In the genomic region with DNA sequence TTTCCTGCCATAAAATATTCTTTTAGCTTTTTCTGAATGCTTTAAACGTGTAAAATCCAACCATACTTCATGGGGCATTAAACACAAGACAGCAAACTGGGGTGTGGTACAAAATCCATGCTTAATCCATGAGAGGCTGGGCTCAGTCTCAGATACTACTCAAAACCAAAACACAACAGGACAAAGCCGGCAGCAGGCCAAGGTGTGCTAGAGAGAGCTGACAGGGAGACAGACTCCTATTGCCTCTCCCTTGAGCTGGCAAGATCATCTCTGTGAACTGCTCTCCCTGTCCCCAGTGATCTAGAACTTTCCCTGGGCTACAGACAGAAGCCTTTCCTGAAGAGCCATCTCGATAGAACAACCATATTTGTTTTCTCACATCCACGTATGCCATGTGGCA, we compare ENCODE assay signal across 21 mouse cellular contexts. TPM values are rescaled to one million over a fixed set of nuclear protein-coding genes. Genes with fewer than 3 reads are reported as not detected.
DNase-seq lines count a peak whose midpoint lies in the region; ATAC-seq and TF ChIP-seq lines count a peak whose summit lies in the region.
"Had no signal": no experiment of that assay in that cellular context is flagged by ENCODE, and none has a peak within 500 bp of the region (broad histone marks: within the 10 kb centered on the region; RNA-seq: fewer than 3 reads in every experiment).

No protein-coding gene starts in this region.

- no peak overlapping the region for H3K27ac ChIP-seq in cerebellum, adult 2 months (ENCODE audit: insufficient read depth, low read length)
- H3K27ac ChIP-seq in heart, embryonic 11.5 days (ENCODE audit: low read depth, low read length): no peak overlapping the region
- H3K27ac ChIP-seq: hindbrain, embryonic 15.5 days; intestine, embryonic 15.5 days; kidney, postnatal 0 days; limb, embryonic 12.5 days; liver, embryonic 12.5 days; stomach, embryonic 15.5 days had no signal

- no peaks in the 10 kb centered on the region for H3K27me3 ChIP-seq in cerebellum, adult 2 months (ENCODE audit: control insufficient read depth, insufficient read depth, low read length)
- H3K27me3 ChIP-seq in heart, embryonic 11.5 days (ENCODE audit: control insufficient read depth, insufficient read depth, low read length): no peaks in the 10 kb centered on the region
- H3K27me3 ChIP-seq: heart, embryonic 12.5 days; hindbrain, embryonic 15.5 days; intestine, embryonic 15.5 days; limb, embryonic 12.5 days; liver, embryonic 12.5 days; Patski; stomach, embryonic 15.5 days had no signal

- no peaks in the 10 kb centered on the region for H3K9me3 ChIP-seq in heart, embryonic 11.5 days (replicated peaks; ENCODE audit: control insufficient read depth, low read length)
- H3K9me3 ChIP-seq: heart, embryonic 12.5 days; hindbrain, embryonic 15.5 days; intestine, embryonic 15.5 days; limb, embryonic 12.5 days; liver, embryonic 12.5 days; stomach, embryonic 15.5 days had no signal

- no peak for TF ChIP-seq POLR2A in cerebellum, adult 2 months (IDR thresholded peaks at IDR 0.05; ENCODE audit: borderline replicate concordance, insufficient read depth, low read length)

- H3K4me3 ChIP-seq in cerebellum, adult 2 months (replicated peaks; ENCODE audit: insufficient read depth, low read depth, low read length): no peak overlapping the region
- no peak overlapping the region for H3K4me3 ChIP-seq in heart, embryonic 11.5 days (ENCODE audit: low read depth, low read length)
- H3K4me3 ChIP-seq: heart, embryonic 12.5 days; hindbrain, embryonic 15.5 days; intestine, embryonic 15.5 days; limb, embryonic 12.5 days; liver, embryonic 12.5 days; stomach, embryonic 15.5 days had no signal

- H3K4me2 ChIP-seq in heart, embryonic 11.5 days: no peak overlapping the region
- H3K4me2 ChIP-seq: heart, embryonic 12.5 days; hindbrain, embryonic 15.5 days; intestine, embryonic 15.5 days; limb, embryonic 12.5 days; liver, embryonic 12.5 days; midbrain, embryonic 11.5 days; stomach, embryonic 15.5 days had no signal

- H3K9ac ChIP-seq in heart, embryonic 11.5 days (ENCODE audit: low read depth, low read length): no peak overlapping the region
- H3K9ac ChIP-seq: forebrain, postnatal 0 days; heart, embryonic 12.5 days; hindbrain, embryonic 15.5 days; intestine, embryonic 15.5 days; limb, embryonic 12.5 days; liver, embryonic 12.5 days; stomach, embryonic 15.5 days had no signal

- TF ChIP-seq CTCF in cerebellum, adult 2 months (IDR thresholded peaks at IDR 0.05; ENCODE audit: borderline replicate concordance, insufficient read depth, low read depth, low read length): no peak

- ATAC-seq in cerebellum, adult (ENCODE audit: insufficient number of reproducible peaks, low FRiP score, low TSS enrichment): no peak
- ATAC-seq in heart, embryonic 11.5 days (replicated peaks; ENCODE audit: insufficient number of reproducible peaks, low FRiP score, low TSS enrichment): no peak
- ATAC-seq: forebrain, postnatal 0 days; intestine, embryonic 15.5 days; liver, embryonic 12.5 days; Patski had no signal

- WGBS in cerebellum, adult 2 months: 48% methylated on average over 4 of the region's 4 CpGs
- 65% methylated on average over 4 of the region's 4 CpGs for WGBS in heart, embryonic 11.5 days (ENCODE audit: insufficient replicate concordance)

- H3K36me3 ChIP-seq in heart, embryonic 11.5 days (ENCODE audit: control insufficient read depth, insufficient read depth, low read length): peaks cover 5% of the 10 kb centered on the region; the same call in 1 of the 2 replicates
- H3K36me3 ChIP-seq: hindbrain, embryonic 15.5 days; intestine, embryonic 15.5 days; stomach, embryonic 15.5 days had no signal

- DNase-seq in cerebellum, adult 2 months: peak; percentile 27 to 31
- peak; percentile 29 to 38 for DNase-seq in heart, adult 18-20 months
- DNase-seq in kidney, postnatal 14 days: peak; percentile 16
- DNase-seq in kidney, adult 18-20 months: no peak
- peak; percentile 22 for DNase-seq in brain, adult 2 months (ENCODE audit: low read depth, low spot score)
- DNase-seq: adrenal gland, postnatal 10 days; forebrain, postnatal 0 days; lung, adult 2 months; lung, postnatal 14 days; thymus, postnatal 25 days had no signal

- H3K4me1 ChIP-seq in cerebellum, adult 2 months (ENCODE audit: control insufficient read depth, insufficient read depth, low read length): no peaks in the 10 kb centered on the region; the same call in none of the 2 replicates
- peaks cover 6% of the 10 kb centered on the region for H3K4me1 ChIP-seq in heart, embryonic 11.5 days (ENCODE audit: control insufficient read depth, insufficient read depth, low read length)
- H3K4me1 ChIP-seq: intestine, embryonic 15.5 days had no signal

RNA-seq across cellular contexts. Expression of a gene that starts 5.1 kb away (rescaled TPM):
- 39.9 and 40.6 TPM in 2 replicates for polyA plus RNA-seq in cerebellum, adult 2 months (2012; rRNA removed)
- 10 to 100 TPM; 18.7 to 22.6 TPM for total RNA-seq in heart, adult 18-20 months (2021)
- polyA plus RNA-seq in heart, embryonic 11.5 days (2014; fragmentation: Nextera tagmentation; extraction: Ambion mirVana): 17.1 and 19.9 TPM in 2 replicates
